Mouse (Mus musculus) hematopoietic stem cell, adult 5-6 weeks (primary cell): ENCODE results near the gene Rnf183. TPM values are rescaled to one million over a fixed set of nuclear protein-coding genes. Genes with fewer than 3 reads are reported as not detected.

ENCODE experiments used
- ATAC-seq, 2 experiments: fragments of 125-278 bp in 1 of 2; replicated peaks in 1 of 2; 2 replicates each; pipeline ENCODE4 v1.8.0; 2016 to 2017; ENCODE audit warnings: inconsistent platforms in 2 of 2, mild to moderate bottlenecking in 2 of 2, moderate number of reproducible peaks in 2 of 2, low read depth in 1 of 2, moderate TSS enrichment in 1 of 2; ENCODE audit not compliant: low FRiP score in 2 of 2, poor library complexity in 2 of 2, severe bottlenecking in 2 of 2, insufficient read depth in 1 of 2, low TSS enrichment in 1 of 2
- total RNA-seq: library from RNA; stranded (forward); fragments of 172-1452, 232-1000 nt; gene quantifications from 2 replicates; pipeline ENCODE4 v1.2.3, GENCODE M21; 2017

Gene Rnf183
- total RNA-seq, 1 experiment from 2014 or later = not detected

- no peak for ATAC-seq
These were observed 2.3 kb upstream of the Rnf183 start for GRCm38 (mm10) chr4:62437256-62437778.

DNA sequence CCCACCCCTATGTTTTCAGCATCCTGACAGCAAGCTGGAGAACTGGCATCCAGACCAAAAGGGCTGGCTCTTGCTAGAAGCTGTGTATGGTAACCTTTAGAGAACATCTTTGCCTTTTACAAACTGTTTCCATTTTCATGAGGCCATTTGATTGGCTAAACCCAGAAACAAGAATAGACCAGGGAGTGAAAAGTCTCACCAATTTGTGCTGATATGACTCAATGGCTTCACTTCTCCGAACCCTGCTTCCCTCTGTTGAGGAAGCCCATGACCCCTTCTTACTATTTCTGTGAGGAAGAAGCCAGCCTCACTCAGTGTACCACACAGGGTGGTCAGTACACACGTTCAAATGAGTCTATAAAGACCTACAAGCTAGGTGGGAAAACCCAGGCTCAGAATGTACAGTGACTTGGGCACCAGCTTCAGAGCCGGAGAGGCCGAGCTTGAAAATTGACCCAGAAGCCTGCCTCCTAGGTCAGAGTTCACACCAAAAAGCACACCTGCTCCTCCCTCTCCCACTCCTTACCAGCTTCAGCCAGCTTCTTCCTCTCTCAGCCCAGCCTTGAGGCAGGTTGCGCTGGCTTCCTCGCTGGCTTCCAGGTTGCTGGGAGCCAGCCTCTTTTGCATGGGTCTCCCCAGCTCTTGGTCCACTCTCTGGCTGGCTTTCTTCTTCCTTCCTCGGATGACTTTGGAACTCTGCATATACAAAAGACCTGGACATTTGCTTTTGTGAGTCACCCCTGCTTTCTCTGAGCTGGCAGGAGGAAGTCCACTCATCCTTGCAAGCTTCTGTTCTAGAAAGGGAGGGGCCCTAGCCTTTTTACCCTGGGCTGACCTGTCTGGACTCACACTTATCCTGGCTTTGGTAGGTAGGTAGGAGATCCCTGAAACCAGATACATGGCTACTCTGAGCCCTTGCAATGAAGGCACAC, 847 bp downstream of the Rnf183 start:
- ATAC-seq = no peak

- ATAC-seq = no peak
These were observed 3.5 kb downstream of the Rnf183 start for GRCm38 (mm10) chr4:62431522-62431921.

DNA sequence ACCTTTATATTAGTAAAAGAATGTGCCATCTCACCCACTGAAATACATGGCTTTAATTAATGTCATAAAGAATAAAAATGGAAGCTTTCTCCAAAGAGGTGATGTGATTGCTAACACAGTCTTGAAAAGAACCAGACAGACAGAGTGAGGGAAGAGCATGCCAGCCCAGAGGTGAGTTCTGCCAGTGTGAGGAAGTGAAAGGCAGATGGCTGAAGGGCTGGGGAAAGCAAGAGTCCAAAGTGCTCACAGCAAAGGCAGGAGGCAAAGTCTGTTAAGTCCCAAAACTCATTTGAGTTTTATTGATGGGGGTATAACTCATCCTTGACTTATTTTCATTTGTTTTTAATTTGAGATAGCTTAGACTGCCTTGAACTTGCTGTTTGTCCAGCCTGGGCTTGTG, 4.4 kb downstream of the Rnf183 start:
- no peak for ATAC-seq

DNA sequence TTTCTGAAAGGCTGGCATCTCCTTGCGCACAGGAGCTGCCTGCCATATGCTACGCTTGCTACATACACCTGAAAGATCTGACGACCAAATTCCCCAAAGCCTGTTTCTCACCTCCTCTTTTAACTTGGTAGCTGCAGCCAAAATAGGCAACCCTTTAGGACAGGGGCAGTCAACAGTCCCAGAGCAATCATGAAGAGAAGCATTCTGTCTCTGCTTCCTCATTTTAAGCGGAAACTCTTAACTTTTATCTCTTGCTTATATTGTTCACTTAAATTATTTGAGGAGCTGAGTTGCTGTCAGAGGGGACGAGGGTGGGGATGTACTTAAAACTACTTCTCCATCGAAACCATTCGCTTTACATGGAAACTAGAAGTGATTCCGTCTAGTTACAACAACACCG, 5.4 kb downstream of the Rnf183 start:
- no peak for ATAC-seq

- ATAC-seq = 0 out of 4 replicates have a peak, but pooled peaks of 1 of the 2 experiments have one; percentile 5
These were observed 6.9 kb downstream of the Rnf183 start for GRCm38 (mm10) chr4:62427978-62428758.

GRCm38 (mm10) chr4:62425891-62426290, 9.2 kb downstream of the Rnf183 start:
- ATAC-seq = no peak

DNA sequence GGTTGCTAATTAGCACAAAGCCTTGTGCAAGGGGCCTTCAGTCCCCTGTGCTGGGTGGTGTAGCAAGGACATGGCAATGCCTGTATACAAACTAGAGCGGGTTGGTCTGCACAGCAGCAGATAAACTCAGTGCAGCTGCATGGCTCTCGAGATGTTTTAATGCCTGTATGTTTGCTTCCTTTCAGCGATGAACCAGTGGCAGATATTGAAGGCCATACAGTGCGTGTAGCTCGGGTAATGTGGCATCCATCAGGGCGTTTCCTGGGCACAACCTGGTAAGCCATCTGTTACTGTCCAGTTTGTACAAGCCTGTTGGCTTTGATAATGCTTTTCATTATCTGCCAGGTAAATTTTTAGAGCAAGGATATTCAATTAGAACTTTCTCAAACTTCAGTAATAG, 16.0 kb downstream of the Rnf183 start:
- no peak for ATAC-seq

DNA sequence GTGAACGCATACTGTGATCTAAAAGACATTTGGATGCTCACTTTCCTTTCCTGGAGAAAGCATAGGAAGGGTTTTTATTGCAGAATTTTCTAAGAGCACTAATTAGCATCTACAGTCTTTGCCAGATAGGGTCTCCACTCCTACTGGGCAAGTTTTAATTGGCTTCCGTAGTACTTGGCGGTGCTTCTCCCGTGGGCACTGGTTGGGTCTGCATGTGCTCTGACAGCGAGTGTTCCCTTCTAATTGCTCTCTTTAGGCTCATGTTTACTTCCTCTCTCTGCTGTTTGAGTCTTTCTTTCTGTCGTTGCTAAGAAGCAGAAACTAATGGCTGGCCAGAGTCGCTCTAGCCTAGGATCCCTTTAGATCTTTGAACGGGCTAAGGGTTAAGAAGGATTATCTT, 16.6 kb downstream of the Rnf183 start:
- ATAC-seq = no peak

GRCm38 (mm10) chr4:62411606-62412005, 23.4 kb downstream of the Rnf183 start:
- ATAC-seq = no peak

GRCm38 (mm10) chr4:62410325-62410724, 24.7 kb downstream of the Rnf183 start:
- no peak for ATAC-seq

DNA sequence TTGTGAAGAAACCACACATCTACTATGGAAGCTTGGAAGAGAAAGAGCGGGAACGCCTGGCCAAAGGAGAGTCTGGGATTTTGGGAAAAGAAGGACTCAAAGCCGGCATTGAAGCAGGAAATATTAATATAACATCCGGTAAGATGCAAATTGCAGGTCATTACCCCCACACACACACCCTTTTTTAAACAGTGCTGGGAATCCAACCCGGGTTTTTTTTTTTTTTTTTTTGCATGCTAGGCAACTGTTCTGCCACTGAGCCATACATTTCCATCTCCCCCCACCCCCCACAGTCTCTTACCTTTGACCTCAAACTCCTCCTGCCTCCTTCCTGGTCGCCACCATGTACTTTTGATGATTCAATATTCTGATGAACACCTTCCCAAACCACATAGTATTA, 25.4 kb downstream of the Rnf183 start:
- no peak for ATAC-seq

DNA sequence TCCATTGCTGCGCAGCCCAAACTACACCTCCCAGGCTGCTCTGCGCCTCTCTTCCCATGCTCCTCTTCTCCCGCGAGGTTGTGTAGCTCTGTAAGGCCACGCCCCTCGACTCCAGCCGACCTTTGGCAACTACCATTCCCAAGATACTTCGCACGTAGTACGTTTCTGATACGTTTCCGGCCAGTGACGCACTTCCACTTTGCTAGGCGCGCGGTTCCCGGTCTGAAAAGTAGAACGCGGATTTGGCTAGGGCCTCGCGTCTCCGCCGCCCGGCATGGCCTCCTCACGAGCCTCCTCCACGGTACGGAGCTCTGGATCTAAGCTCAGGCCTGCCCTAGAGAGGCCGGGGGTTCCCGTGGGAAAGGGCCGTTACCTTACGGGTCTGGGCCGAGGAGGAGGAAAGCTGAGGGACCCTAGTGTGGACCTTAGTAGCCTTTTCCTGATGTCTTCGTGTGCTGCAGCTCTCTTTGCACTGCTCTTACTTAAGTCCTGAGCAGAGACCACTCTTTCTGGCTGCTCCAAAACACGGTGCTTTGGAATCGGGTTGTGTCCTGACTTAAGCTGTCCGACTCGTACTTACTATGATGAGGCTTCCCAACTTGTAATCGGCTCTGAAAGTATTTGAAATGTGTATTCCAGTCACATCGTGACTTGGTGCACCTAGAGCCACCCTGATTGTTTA, 26.3 kb downstream of the Rnf183 start, which contains the start of the genes Cdc26 and Prpf4:
Cdc26 (minus strand) TSS at position 42 of the 682 bp plus-strand sequence.
Prpf4 (plus strand) TSS at position 197 of the 682 bp plus-strand sequence.
- ATAC-seq = peak; percentile 97

GRCm38 (mm10) chr4:62407730-62408582, 27.1 kb downstream of the Rnf183 start:
- ATAC-seq = peak; percentile 24 to 36; a peak in 3 of 4 replicates

DNA sequence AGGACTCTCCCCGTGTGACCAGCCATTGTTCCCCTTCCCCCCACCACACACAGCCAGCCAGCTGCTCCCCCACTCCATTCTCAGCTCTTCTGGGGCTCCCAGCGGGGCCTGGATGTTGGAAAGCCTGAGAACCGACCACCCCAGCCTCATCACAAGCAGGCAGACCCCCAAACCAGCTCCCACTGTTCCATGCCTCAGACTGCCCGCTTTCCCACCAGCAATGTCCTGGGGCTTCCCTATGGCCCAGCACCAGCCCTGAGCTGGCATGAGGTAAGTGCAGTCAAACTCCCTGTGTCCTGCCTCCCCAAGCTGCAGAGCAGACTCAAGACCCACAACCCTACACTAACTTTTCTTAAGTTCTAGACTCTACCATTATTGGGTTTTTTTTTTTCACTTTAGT, 28.9 kb downstream of the Rnf183 start:
- no peak for ATAC-seq

GRCm38 (mm10) chr4:62398956-62399355, 36.1 kb downstream of the Rnf183 start:
- no peak for ATAC-seq
